In genomic region chr2:160364128-160364650, GRCm38 (mm10) we compare ENCODE assay signal across 9 mouse cellular contexts. TPM values are rescaled to one million over a fixed set of nuclear protein-coding genes. Genes with fewer than 3 reads are reported as not detected.
A peak's percentile ranks its signal among the peaks of the same experiment; 100 is the strongest.
DNase-seq lines count a peak whose midpoint lies in the region; ATAC-seq and TF ChIP-seq lines count a peak whose summit lies in the region.
"Had no signal": no experiment of that assay in that cellular context is flagged by ENCODE, and none has a peak within 500 bp of the region (broad histone marks: within the 10 kb centered on the region; RNA-seq: fewer than 3 reads in every experiment).

No protein-coding gene starts in this region.

- H3K36me3 ChIP-seq in kidney, adult 2 months (ENCODE audit: control insufficient read depth, insufficient read depth, low read length), result no peaks in the 10 kb centered on the region; the same call in 1 of the 2 replicates
- no peaks in the 10 kb centered on the region for H3K36me3 ChIP-seq in hindbrain, embryonic 11.5 days (ENCODE audit: control insufficient read depth, insufficient read depth, low read length)
- H3K36me3 ChIP-seq in midbrain, embryonic 12.5 days, result no peaks in the 10 kb centered on the region

- no peak overlapping the region for H3K4me2 ChIP-seq in hindbrain, embryonic 11.5 days (replicated peaks; ENCODE audit: low read depth, low read length)
- peak overlapping the region; percentile 95 for H3K4me2 ChIP-seq in midbrain, embryonic 12.5 days (replicated peaks)

- peak overlapping the region; percentile 15 for H3K4me3 ChIP-seq in kidney, adult 2 months (ENCODE audit: insufficient read depth, low read depth, low read length)
- peak overlapping the region; percentile 80 for H3K4me3 ChIP-seq in brown adipose tissue, adult 24 weeks (ENCODE audit: insufficient read depth, low read depth, low read length)
- H3K4me3 ChIP-seq in hindbrain, embryonic 11.5 days (ENCODE audit: low read depth, low read length), result peak overlapping the region; percentile 52
- H3K4me3 ChIP-seq in midbrain, embryonic 12.5 days, result peak overlapping the region; percentile 54

- H3K9ac ChIP-seq in hindbrain, embryonic 11.5 days (ENCODE audit: low read depth, low read length), result no peak overlapping the region
- no peak overlapping the region for H3K9ac ChIP-seq in midbrain, embryonic 12.5 days (replicated peaks)

- no peak for TF ChIP-seq CTCF in kidney, adult 2 months (conservative IDR thresholded peaks at IDR 0.05; ENCODE audit: insufficient read depth, insufficient read length, low read depth, low read length)

- TF ChIP-seq POLR2A in kidney, adult 2 months (IDR thresholded peaks at IDR 0.05; ENCODE audit: low read depth, low read length), result no peak

- no peaks in the 10 kb centered on the region; the same call in 1 of the 2 replicates for H3K4me1 ChIP-seq in kidney, adult 2 months (ENCODE audit: control insufficient read depth, insufficient read depth, low read length)
- H3K4me1 ChIP-seq in brown adipose tissue, adult 24 weeks (ENCODE audit: control insufficient read depth, insufficient read depth, insufficient read length, low read length), result peaks cover 3% of the 10 kb centered on the region; the same call in 1 of the 2 replicates
- H3K4me1 ChIP-seq in hindbrain, embryonic 11.5 days (replicated peaks; ENCODE audit: control insufficient read depth, insufficient read depth, low read length), result peaks cover 8% of the 10 kb centered on the region; the same call in 1 of the 2 replicates
- peaks cover 39% of the 10 kb centered on the region for H3K4me1 ChIP-seq in midbrain, embryonic 12.5 days

- WGBS in kidney, adult 2 months, result 56% methylated on average over 9 of the region's 9 CpGs
- WGBS in hindbrain, embryonic 11.5 days, result 2% methylated on average over 9 of the region's 9 CpGs
- 2% methylated on average over 9 of the region's 9 CpGs for WGBS in midbrain, embryonic 12.5 days

- H3K27me3 ChIP-seq in kidney, adult 2 months (replicated peaks; ENCODE audit: control insufficient read depth, insufficient read depth, low read length), result no peaks in the 10 kb centered on the region
- H3K27me3 ChIP-seq in hindbrain, embryonic 11.5 days (ENCODE audit: control insufficient read depth, insufficient read depth, low read length), result peaks cover 72% of the 10 kb centered on the region
- peaks cover 81% of the 10 kb centered on the region for H3K27me3 ChIP-seq in midbrain, embryonic 12.5 days

- DNase-seq in kidney, adult 2 months, result no peak
- DNase-seq in kidney, adult 8-10 months, result no peak
- DNase-seq in hindbrain, embryonic 11.5 days (ENCODE audit: low spot score), result peak; percentile 61
- DNase-seq in thymus, postnatal 10 days (ENCODE audit: low spot score in 2 of 2), result no peak
- no peak for DNase-seq in layer of hippocampus, adult 18-20 months (ENCODE audit: low spot score in 2 of 2)
- DNase-seq: cerebellum, postnatal 14 days had no signal

- H3K27ac ChIP-seq in kidney, adult 2 months (ENCODE audit: insufficient read depth, low read depth, low read length), result no peak overlapping the region
- 0 out of 2 replicates have a peak overlapping the region, but pooled peaks have one; percentile 12 for H3K27ac ChIP-seq in brown adipose tissue, adult 24 weeks (replicated peaks; ENCODE audit: low read depth, low read length)
- no peak overlapping the region for H3K27ac ChIP-seq in hindbrain, embryonic 11.5 days (ENCODE audit: low read depth, low read length)
- no peak overlapping the region for H3K27ac ChIP-seq in midbrain, embryonic 12.5 days (replicated peaks)

- no peak for ATAC-seq in hindbrain, embryonic 11.5 days (ENCODE audit: low FRiP score)
- ATAC-seq in midbrain, embryonic 12.5 days (ENCODE audit: low FRiP score, low read depth), result no peak
- no peak for ATAC-seq in monocyte, adult 5-6 weeks (replicated peaks; ENCODE audit: insufficient number of reproducible peaks, low FRiP score, low TSS enrichment, poor library complexity, severe bottlenecking)

- no peaks in the 10 kb centered on the region for H3K9me3 ChIP-seq in hindbrain, embryonic 11.5 days (ENCODE audit: control insufficient read depth, low read length)
- H3K9me3 ChIP-seq in midbrain, embryonic 12.5 days, result no peaks in the 10 kb centered on the region

RNA-seq across cellular contexts. Expression of gene Mafb, which starts 2.7 kb away (rescaled TPM):
- 8.0 and 8.5 TPM in 2 replicates for polyA plus RNA-seq in kidney, adult 2 months (2012; rRNA removed)
- polyA plus RNA-seq in brown adipose tissue, adult 24 weeks (2012; ENCODE audit: insufficient read depth, insufficient read length, missing spikeins), result 6.1 and 9.8 TPM in 2 replicates
- polyA plus RNA-seq in hindbrain, embryonic 11.5 days (2014; fragmentation: Nextera tagmentation; extraction: Ambion mirVana), result 8.9 and 10.4 TPM in 2 replicates
- polyA plus RNA-seq in midbrain, embryonic 12.5 days (2016; fragmentation: Nextera tagmentation; extraction: Ambion mirVana), result 8.6 and 8.8 TPM in 2 replicates
- 10 to 100 TPM; 12.0 to 13.4 TPM for total RNA-seq in layer of hippocampus, adult 18-20 months (2021)
- total RNA-seq in monocyte, adult 5-6 weeks (2017), result 12.9 to 19.7 TPM (median 18.0 TPM) in 3 replicates

RNA-seq across cellular contexts. Expression of gene Gm826, which starts 30.2 kb away (rescaled TPM):
- polyA plus RNA-seq in kidney, adult 2 months (2012; rRNA removed), result 0.25 and 0.41 TPM in 2 replicates
- polyA plus RNA-seq in brown adipose tissue, adult 24 weeks (2012; ENCODE audit: insufficient read depth, insufficient read length, missing spikeins), result 2.1 TPM in 1 of 2 replicates, not detected in the other
- 0.45 TPM in 1 of 2 replicates, not detected in the other for polyA plus RNA-seq in hindbrain, embryonic 11.5 days (2014; fragmentation: Nextera tagmentation; extraction: Ambion mirVana)
- polyA plus RNA-seq in midbrain, embryonic 12.5 days (2016; fragmentation: Nextera tagmentation; extraction: Ambion mirVana), result 0.33 TPM in 1 of 2 replicates, not detected in the other
- not detected for total RNA-seq in layer of hippocampus, adult 18-20 months (2021)
- total RNA-seq in monocyte, adult 5-6 weeks (2017), result 0.87 TPM in 1 of 3 replicates, not detected in the others

Comparison
In these comparisons a context has a peak if more than half of its experiments do, and no peak if none do; other contexts are left out.
1. H3K4me3 ChIP-seq: peak in every context shown above with its lines; median percentile 80 in brown adipose tissue, adult 24 weeks; 54 in midbrain, embryonic 12.5 days; 52 in hindbrain, embryonic 11.5 days; 15 in kidney, adult 2 months.